Mouse (Mus musculus) left cerebral cortex, adult 9 months (tissue): ENCODE measurements at regions not wholly inside any gene's neighbourhood (a gene's known extent, or its start where the extent isn't known, plus 50 kb on each side); places are given as distances from the start of the nearest gene placed in this dataset.

Experiments
- DNase-seq, 2 experiments: peaks; one replicate each; pipeline ENCODE4 v3.0.0; 2022; ENCODE audit warnings: low spot score in 2 of 2

DNA sequence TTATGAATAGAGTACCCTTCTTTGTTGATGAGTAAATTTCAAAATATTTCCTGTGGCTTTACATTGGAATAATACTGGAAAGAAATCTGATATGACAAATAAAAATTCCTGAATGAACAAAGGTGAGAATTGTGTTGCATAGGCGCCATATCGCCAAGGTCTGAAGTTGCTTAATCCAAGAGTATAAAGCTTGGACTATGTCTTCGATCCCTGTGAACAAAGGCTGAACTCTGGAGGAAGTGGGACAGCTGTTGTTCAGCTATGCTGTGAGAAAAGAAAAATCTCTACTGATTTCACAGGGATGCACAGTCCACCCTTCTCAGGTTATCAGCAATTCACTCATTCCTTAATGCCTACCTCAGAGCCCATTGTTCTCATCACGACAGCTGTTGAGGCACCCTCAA, 319.3 kb upstream of the Gm9747 start:
- no peak for DNase-seq

DNA sequence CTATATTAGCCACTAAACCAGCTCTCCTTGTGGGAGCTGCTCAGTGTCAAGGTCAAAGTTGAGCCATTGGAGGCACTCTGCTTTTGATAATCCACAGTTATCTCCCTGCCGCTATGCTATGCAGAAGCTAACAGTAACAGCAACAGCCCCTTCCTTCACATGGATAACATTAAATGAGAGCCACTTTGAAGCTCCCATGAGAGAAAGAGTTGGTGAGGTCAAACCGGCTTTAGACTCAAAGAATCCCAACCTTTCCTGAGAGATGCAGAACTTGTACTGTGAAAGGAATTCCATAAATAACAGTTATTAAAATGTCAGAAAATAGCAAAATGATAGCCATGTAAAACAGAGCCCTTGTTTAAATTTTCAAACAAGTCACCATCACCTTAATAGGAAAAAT, 316.1 kb upstream of the Gm9747 start:
- no peak for DNase-seq

DNA sequence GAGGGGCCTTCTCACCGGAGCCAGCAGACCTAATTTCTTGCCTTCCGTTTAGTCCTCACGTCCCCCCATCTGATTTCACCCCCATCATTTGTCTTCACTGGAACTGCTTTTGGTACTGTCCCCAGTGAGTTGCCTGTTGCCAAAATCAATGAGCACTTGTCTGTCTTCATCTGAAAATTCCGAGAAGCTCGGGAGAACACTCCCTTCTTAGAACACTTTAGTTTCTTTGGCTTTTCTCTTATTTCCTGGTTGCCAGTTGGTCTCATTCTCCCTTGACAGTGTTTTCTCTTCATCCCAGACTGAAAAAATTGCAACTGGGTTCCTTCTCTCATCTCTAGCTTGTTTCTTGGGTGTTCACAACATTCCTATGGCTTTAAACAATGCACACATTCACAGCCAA, 305.2 kb upstream of the Gm9747 start:
- DNase-seq = no peak

DNA sequence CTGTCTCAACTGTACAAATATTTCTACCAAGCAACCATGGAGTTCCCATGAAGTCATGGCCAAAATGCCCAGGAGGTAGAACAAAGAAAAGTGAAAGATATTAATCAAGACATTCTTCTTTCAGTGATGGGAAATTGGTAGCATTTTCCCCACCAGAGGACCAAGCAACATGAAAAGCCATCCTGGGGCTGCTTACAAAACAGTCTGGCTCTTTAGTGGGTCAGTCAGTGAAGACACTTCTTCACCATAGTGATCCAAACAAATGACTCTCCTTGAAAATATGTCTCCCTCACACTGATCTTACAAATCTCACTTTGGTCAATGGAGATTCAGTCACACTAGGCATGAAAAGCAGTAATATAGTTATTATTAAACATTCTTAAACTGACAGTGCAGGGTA, 299.8 kb upstream of the Gm9747 start:
- no peak for DNase-seq

DNA sequence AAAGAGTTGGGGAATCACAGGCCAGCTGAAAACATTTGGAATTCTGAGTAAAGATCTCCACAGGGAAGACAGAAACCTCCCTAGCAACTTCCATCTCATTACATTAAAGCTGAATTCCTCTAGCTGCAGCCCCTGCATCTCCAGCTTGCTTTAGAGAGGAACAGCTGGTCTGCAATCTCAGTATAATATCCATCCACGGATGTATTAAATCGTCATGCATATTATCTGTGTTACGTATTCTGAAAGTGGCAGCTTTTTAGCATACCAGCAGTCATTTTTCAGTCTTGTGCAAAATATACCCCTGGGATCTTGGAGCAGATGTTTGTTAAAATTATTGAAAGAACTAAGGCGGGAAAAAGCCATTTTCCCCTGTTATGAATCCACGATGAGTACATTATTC, 287.7 kb upstream of the Gm9747 start:
- no peak for DNase-seq

DNA sequence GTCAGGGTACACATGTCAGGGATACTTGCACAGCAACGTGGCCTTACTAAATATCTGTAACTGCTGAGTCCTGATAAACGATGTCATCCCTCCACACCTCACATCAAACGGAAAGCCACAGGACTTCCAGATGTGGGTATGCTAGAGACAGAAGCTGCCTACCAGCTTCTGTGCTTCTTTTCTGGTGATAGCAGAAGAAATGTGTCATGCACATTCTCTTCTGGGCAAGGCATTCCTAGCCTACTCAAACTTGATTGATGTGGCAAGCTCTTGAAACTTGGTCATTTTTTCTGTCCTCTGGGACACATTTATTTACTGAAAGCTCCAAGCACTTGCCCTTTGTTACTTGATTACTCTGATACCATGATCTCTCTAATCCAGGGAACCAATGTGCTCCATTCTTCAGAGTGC, 282.8 kb upstream of the Gm9747 start:
- DNase-seq = no peak

DNA sequence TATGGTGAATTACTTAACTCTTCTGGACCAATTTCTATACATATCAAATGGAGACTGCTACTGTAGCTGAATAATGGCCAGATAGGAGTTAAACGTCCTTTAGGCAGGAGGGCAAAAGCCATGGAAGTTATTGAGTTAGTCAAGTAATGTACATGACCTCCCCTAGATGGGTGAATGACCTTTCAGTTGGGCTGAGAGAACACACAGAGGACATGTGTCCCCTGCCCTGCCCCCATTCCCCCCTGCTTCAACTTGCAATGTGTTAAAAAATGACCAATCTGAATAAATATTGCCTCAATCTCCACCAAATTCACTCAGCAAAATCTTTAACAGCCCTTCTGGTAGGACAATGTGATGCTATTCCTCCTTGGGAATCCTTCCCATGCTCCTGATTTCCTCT, 282.1 kb upstream of the Gm9747 start:
- no peak for DNase-seq

DNA sequence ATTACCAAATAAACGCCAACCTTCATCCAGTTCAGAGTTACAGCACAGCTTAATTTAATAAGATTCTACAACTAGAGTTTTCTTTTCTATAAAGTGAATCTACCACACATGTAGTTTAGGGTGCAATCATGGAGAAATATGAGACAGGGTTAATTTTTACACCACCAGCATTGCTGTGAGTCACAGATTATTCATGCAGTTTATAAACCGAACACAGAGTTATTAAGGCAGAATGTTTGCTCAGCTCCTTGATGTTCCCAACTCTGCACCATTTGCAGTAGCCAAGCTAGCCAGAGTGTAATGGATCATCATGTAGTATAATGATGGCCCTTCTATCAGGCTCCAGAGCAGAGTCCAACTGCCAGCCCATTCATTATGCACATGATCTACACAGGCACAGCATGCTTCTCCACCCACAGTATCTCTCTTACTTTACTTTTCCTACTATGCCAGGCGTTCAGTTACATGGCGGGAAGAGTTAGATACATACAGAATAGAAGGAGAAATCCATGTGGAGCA, 281.4 kb upstream of the Gm9747 start:
- no peak for DNase-seq

DNA sequence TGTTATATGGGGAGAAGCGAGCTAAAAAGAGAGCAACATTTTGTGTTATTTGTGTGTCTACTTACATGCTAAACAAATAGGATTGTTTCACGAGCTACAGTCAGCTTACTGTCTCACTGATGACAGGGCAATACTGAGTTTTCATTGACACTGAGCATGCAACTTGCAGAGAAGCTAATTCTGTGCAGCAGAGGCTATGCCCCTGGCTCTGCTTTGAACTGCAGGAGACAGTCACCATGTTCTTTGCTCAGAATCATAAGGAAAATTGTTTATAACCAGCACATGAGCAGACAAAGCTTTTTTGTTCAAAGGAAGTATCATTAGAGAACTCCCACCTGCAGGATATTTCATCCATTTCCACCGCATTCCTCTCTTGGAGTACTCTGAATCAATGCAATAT, 280.8 kb upstream of the Gm9747 start:
- no peak for DNase-seq

DNA sequence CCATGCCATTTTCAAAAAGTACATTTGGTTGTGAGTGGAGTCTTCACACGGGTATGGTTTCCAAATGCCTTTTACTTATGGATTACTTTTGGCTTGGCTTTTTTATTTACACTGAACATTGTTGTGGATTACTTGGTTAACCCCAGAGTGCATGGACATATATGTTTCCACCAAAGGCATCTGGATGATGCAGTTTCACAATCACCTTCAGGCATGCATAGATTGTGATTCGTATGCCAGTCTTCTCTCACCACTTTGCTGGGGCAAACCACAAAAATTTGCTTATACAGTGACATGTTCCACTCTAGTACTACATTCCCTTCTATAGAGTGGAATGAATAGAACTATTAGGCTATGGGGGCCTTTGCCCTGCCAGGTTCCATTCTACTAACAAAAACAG, 278.4 kb upstream of the Gm9747 start:
- no peak for DNase-seq

DNA sequence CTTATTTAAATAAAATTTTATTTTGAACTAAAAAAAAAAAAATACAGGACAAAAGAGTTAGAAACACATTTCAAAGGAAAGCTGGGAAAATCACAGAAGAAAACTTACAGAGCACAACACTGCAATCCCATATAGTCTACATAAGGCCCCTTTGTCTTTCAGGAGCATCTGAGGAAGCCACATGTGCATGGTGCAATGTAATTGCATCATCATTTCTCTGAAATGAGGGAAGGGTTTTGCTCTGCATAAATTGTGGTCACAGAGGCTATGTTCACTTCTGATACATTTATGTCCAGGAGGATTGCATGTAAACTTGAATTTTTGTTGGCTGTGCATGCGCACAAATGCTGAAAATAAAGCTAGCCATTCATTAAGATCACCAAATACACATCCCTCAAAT, 265.9 kb upstream of the Gm9747 start:
- DNase-seq = no peak

DNA sequence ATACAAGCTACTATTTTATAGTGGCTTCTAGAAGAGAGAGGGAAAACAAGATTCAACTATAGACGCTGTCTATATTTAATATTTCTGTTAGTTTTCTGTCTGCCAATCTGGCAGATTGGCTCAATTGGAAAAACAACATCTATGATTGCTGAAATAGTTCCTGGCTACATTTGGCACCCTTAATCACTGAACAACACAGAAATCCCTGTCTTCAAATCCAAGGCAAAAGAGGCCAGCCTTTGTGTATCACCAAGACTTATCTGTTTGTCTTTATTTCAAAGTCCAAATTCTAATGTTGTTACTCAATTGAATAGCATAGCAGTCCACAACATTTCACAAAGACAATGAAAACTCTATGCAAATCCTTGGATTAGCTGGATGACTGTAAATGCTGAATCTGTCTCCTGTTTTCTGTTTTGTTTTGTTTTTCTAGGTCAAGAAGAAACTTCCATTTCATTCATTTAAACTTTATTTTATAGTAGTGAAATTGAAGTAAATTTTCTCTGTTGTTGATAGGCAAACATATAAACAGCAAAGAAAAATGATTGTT, 265.1 kb upstream of the Gm9747 start:
- DNase-seq = no peak

DNA sequence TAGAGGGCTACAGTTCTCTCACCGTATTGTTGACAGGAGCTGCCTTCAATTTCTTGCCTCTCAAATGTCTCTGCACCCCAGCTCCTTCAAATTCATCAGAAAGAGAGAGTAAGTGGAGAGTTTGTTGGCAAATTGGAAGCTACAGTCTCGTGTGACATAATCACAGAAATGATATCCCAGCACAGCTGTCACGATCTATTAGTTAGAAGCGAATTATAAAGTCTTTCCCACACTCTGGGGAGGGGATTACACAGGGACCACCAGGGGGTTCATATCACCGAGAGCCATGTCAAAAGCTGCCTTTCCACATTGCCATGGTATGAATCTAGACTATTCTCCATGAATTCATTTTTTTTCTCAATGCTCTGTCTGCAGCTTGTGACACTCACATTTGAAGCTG, 260.3 kb upstream of the Gm9747 start:
- DNase-seq = no peak

DNA sequence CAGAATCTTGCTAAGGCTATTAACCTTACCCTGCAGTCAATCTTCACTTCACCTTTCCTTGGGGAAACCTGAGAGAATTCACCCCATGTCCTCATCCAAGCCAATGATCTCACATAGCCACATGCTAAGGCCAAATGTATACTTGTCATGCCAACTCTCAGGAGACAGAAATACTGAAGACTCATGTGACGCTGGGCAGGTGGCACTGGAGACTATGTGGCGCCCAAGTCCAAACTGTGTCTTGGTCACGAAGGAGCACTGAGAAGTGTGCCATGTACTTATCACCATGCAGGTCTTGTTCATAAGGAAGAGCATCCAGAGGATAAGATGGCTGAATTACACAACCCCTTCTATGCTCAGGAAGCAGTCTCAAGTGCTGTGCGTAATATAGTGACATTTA, 259.4 kb upstream of the Gm9747 start:
- DNase-seq = no peak

DNA sequence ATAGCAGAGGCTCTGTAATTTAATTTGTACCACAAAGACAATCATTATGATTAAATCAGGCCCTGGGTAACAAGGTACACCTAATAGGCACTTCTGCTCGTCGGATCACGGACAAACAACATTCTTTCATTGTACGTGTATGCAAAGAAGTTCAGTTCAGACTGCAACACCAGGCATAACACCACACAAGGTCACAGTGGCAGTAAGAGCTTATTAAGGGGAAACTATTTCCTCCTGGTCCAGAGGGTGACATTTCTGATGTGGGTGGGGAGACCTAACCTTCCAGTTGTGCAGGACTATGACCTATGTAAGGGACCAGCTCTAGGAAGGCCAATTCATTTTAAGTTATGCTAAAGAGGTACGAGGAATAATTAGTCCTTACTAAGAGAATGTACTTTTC, 225.0 kb upstream of the Gm9747 start:
- DNase-seq = no peak

DNA sequence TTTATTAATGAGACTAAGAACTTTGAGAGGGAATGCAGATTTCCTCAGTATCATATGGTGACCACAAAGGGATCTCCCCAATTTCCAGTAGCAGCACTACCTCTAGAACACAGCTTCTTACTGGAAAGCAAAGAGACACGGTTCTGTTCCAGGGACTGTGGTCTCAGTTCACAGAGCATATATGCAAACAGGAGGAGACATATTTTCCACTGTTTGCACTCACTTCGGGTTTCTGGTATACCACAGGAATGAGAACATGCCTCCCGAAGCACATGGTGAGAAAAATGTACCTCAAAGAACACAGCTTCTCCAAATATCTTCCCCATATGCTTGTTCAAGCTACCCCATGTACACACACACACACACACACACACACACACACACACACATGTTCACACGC, 224.1 kb upstream of the Gm9747 start:
- DNase-seq = no peak

DNA sequence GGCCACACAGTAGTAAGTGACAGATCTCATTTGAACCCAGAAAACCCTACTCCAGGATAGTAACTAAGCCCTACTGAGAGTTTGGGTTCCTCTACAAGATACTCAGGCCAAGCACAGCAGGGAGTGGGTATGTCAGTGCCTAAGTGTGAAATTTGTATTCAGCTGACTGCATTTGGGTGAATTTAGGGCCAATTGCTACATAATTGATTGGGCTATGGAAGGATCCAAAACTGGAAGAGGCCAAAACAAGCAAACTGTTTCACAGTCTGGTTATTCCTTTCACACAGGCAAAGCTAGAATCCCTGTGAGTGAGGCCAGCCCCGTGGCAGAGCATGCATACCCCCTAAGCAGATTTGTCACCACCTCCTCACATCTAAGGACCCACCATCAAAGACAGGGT, 221.9 kb upstream of the Gm9747 start:
- no peak for DNase-seq

DNA sequence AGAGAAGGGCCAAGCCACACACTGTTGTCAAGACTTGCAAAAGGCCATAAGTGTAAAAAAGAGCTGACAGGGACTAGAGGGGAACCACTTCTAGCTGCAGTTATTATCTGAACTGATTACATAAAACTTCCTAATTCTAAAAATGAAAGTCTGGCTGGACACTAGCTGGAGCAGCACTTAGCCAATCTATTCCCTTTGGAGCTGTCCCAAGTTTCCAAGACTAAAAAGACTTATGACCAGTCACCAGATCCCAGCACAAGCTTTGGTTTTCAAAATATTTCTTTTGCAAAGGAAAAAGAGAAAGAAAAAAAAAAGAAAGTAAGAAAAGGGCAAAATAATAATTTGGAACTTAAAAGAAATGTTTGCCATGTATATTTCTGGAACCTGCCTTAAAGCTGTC, 217.6 kb upstream of the Gm9747 start:
- no peak for DNase-seq

DNA sequence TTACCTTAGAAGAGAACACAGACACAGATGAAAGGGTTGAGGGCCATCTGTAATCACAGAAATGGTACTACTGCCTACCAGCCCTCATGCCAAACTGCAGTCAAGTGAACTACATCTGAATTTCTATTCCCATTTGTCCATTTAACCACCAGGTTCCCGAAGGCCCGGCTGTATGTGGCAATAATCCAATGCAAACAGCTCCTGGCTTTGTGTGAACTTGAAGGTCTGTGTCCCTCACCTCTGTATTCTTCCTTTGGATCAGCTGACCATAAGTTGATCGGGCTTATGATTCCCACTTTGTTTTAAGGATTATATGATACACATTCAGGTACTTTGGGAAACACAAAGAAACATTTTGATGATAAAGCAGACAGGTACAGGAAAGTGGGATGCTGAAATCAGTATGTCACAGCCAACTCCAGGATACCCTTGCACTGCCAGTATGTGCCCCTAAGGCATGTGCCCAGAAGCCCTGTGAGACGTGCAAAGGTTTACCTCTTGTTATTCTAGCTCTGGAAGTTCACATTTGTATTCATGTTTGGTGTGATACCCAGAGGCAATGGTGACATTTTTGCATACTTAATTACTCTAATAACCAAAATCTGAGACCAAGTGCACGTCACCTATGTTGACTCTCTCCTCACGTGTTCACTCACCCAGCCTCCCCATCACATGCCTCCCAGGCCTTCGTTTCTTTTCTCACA, 214.1 kb upstream of the Gm9747 start:
- DNase-seq = no peak

DNA sequence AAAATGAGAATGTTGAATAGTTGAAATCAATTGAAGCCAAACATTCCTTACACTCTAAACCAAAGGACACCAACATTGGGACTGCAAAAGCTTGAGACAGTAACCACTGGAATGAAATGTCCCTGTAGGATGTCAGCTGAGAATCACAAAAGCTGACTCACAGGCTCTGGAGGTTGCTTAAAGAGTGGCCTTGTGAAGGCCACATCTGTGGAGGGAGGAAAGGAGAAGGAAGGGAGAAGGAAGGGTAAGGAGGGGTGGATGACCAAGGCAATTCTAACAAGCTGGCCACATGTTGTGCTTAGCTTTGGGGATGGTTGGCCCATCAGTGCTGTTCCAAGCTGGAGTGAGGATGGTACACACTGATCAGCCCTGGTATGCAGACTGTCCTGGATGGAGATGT, 205.2 kb upstream of the Gm9747 start:
- DNase-seq = no peak

DNA sequence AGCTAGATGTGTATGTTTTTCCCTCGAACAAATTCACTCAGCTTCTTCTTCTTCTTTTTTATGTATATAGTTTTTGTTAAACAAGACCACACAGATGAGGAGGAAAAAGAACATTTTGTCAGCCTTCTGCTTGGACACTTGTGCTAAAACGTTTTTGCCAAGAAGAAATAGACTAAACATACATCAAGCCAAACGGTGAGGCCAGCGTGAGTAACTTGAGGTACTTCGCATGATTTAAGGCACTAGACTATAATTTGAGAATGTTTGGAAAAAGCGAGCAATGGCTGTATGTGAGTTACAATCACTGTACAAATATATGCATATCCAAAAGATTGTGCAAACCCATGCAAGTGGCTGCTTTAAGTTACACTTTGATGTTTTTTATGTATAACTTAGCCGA, 201.8 kb upstream of the Gm9747 start:
- DNase-seq = no peak

DNA sequence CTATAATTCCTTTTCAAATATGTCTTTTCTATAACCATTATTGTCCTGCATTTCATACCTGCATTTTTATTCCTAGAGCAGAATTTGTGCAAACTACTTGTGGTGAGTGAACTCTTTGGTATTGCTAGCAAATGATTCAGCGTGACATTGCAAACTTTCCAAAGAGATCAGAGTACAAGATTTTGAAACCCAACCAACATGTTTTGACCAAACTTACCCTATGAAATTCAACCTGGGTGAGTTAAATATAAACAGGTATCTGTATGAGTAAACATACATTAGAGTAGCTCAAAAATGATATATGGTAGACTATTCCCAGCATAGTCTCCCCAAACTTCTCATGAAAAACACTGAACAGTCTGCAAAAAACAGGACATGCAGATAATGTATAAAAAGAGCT, 200.5 kb upstream of the Gm9747 start:
- DNase-seq = no peak

DNA sequence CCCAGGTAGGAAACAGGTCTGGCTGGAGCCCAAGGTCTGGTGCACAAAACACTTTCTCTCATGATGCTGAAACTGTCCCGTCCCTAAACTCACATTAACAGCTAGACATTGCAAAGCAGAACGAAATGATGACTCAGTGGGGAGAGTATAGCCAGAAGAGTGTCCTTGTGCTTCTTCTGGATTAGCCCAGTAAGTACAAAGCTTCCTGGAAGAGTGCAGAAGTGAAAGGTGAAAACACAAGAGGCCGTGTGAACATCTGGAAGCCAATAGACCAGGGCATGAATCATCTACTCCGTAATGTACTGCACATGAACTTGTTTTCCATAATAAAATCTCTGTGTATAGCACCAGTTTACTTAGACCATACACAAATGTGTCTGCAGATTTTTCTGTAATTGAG, 194.7 kb upstream of the Gm9747 start:
- no peak for DNase-seq

DNA sequence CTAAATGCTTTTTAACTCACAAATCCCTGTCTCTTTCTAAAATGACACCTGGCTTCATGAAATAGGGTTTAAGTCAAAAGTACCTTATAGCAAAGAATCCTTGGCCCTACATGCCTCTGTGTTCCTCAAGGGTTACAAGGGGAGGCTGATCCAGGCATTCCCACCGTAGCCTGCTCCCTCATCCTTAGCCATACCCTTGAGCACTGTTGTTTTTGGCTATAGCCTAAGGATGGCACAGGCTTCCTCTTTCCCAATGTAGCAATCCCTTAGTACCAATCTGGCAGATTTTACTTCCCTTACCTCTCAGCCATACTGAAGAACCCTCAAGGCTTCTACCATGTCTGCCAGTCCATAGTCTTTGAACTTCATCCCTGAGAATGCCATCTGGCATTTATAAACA, 194.2 kb upstream of the Gm9747 start:
- no peak for DNase-seq
